Mouse (Mus musculus) myocyte (in vitro differentiated cells): ENCODE results near the gene Morn3. TPM values are rescaled to one million over a fixed set of nuclear protein-coding genes. Genes with fewer than 3 reads are reported as not detected.

Experiments
- H3K27me3 ChIP-seq: one replicate; pipeline ENCODE4 v1.6.1; 2011; ENCODE audit not compliant: control insufficient read depth, insufficient read depth, insufficient read length
- H3K36me3 ChIP-seq: one replicate; pipeline ENCODE4 v1.6.1; 2011; ENCODE audit not compliant: control insufficient read depth, insufficient read depth
- H3K4me2 ChIP-seq: one replicate; pipeline ENCODE4 v1.6.1; 2011; ENCODE audit warnings: low read depth, control low read depth
- H3K4me3 ChIP-seq: one replicate; pipeline ENCODE4 v1.5.1; 2011; ENCODE audit warnings: mild to moderate bottlenecking, control low read depth, moderate library complexity
- H3K79me2 ChIP-seq: one replicate; pipeline ENCODE4 v1.6.1; 2011; ENCODE audit not compliant: control insufficient read depth, insufficient read depth
- H3ac ChIP-seq: one replicate; pipeline ENCODE4 v1.6.1; 2011; ENCODE audit not compliant: control insufficient read depth, insufficient read length
- CEBPB ChIP-seq: IDR thresholded peaks from 2 replicates; pipeline ENCODE4 v1.6.1; 2011; ENCODE audit warnings: mild to moderate bottlenecking, moderate library complexity; ENCODE audit not compliant: poor library complexity, insufficient read depth, severe bottlenecking
- E2F4 ChIP-seq: IDR thresholded peaks from one replicate; pipeline ENCODE4 v1.6.1; 2011; ENCODE audit warnings: mild to moderate bottlenecking, control low read depth, moderate library complexity; ENCODE audit not compliant: insufficient read depth
- MAX ChIP-seq: IDR thresholded peaks from one replicate; pipeline ENCODE4 v1.6.1; 2011; ENCODE audit warnings: low read depth, mild to moderate bottlenecking, control low read depth
- MYOD1 ChIP-seq, 3 experiments: IDR thresholded peaks; one replicate each; pipeline ENCODE4 v1.6.1; 2011; ENCODE audit warnings: control low read depth in 2 of 3, low read depth in 2 of 3, mild to moderate bottlenecking in 2 of 3, moderate library complexity in 1 of 3; ENCODE audit not compliant: insufficient read length in 2 of 3, control insufficient read depth in 1 of 3
- MYOG ChIP-seq, 3 experiments: IDR thresholded peaks; one replicate each; pipeline ENCODE4 v1.6.1; 2011; ENCODE audit warnings: control low read depth in 2 of 3, low read depth in 2 of 3, mild to moderate bottlenecking in 2 of 3; ENCODE audit not compliant: insufficient read length in 2 of 3, control insufficient read depth in 1 of 3, insufficient read depth in 1 of 3
- POLR2A ChIP-seq: IDR thresholded peaks from one replicate; pipeline ENCODE4 v1.6.1; 2011; ENCODE audit warnings: low read depth, mild to moderate bottlenecking, control low read depth, moderate library complexity; ENCODE audit not compliant: insufficient read length
- POLR2AphosphoS2 ChIP-seq: IDR thresholded peaks from one replicate; pipeline ENCODE4 v1.6.1; 2011; ENCODE audit warnings: low read depth, control low read depth; ENCODE audit not compliant: insufficient read length
- REST ChIP-seq: IDR thresholded peaks from one replicate; pipeline ENCODE4 v1.6.1; 2011; ENCODE audit warnings: mild to moderate bottlenecking, control low read depth, moderate library complexity; ENCODE audit not compliant: insufficient read depth, insufficient read length
- SRF ChIP-seq: IDR thresholded peaks from one replicate; pipeline ENCODE4 v1.6.1; 2011; ENCODE audit warnings: low read depth; ENCODE audit not compliant: control insufficient read depth, insufficient read length
- TCF12 ChIP-seq: IDR thresholded peaks from one replicate; pipeline ENCODE4 v1.6.1; 2011; ENCODE audit warnings: mild to moderate bottlenecking, control low read depth; ENCODE audit not compliant: poor library complexity, insufficient read depth, severe bottlenecking
- TCF3 ChIP-seq: IDR thresholded peaks from one replicate; pipeline ENCODE4 v1.6.1; 2011; ENCODE audit warnings: low read depth, control low read depth; ENCODE audit not compliant: insufficient read length
- USF1 ChIP-seq: IDR thresholded peaks from one replicate; pipeline ENCODE4 v1.6.1; 2011; ENCODE audit warnings: low read depth, mild to moderate bottlenecking, control low read depth, moderate library complexity
- polyA plus RNA-seq: library from polyadenylated mRNA; unstranded; fragments of >200 nt; fragmentation: generic; extraction: Trizol; gene quantifications from one replicate; pipeline ENCODE4 v1.2.1, GENCODE M21; 2012; ENCODE audit warnings: missing spikeins

Morn3 gene
- polyA plus RNA-seq, 1 experiment, result not detected

- Histone ChIP-seq H3K4me2 (no peak overlapping the region), H3K27me3 (no peaks in the 10 kb centered on the region), H3K79me2 (no peaks in the 10 kb centered on the region), H3K36me3 (no peaks in the 10 kb centered on the region), H3K4me3 (no peak overlapping the region), H3ac (no peak overlapping the region)
- TF ChIP-seq MYOD1 (IDR thresholded peaks at IDR 0.05; ENCODE audit: control insufficient read depth in 1 of 3, insufficient read length in 2 of 3, low read depth in 2 of 3), result no peak
- TF ChIP-seq USF1, result no peak
- no peak for TF ChIP-seq MYOG (IDR thresholded peaks at IDR 0.05; ENCODE audit: control insufficient read depth in 1 of 3, insufficient read depth in 1 of 3, insufficient read length in 2 of 3, low read depth in 2 of 3)
- no peak for TF ChIP-seq SRF
- no peak for TF ChIP-seq E2F4
Measured at GRCm38 (mm10) chr5:123000901-123001300, 45.9 kb downstream of the Morn3 start.

DNA sequence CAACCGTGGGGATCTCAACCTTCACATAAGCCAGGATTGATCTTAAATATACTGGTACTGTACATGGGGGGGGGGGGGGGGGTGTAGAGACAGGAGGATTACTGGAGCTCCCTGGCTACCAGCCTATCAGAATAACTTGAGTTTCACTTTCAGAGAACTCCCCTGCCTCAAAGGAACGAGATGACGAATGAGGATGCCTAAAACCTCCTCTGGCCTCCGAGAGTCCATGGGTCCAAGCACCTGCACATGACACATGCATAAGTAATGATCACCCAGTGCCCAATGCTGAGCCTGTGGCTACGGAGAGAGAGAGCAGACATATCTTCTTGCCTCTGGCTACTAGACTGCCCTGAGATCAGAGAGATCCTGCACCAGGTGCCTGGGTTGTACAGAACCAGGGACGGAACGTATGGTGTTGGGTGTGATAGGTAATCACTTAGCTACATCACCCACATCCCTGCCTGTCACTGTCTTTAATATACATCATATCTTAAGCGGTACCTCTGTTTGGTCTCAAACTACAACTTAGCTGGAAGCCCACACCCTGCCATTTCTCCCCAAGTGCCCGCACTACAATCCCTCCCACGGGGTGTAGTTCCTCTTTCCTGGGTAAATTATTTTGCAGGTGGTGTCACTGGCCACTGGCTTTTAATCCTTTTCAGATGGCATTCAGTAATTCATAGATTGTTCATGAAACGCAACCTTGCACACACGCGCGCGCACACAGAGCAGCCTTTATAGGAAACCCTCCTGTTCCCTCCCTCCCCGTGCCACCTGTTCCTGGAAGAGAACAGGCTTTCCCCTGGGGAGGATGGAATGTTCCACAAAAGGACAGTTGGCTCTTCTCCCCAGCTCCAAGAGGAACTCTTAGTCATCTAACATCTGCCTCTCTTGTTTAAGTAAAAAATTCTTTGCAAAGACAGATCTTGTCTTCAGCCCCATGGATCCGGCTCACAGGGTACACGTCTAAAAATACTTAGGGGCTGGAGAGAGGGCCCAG is 49.3 kb downstream of the Morn3 start:
- TF ChIP-seq MYOD1 (IDR thresholded peaks at IDR 0.05; ENCODE audit: control insufficient read depth in 1 of 3, insufficient read length in 2 of 3, low read depth in 2 of 3) (peak in 2 of 3 experiments; percentile 84 to 90), MYOG (IDR thresholded peaks at IDR 0.05; ENCODE audit: control insufficient read depth in 1 of 3, insufficient read depth in 1 of 3, insufficient read length in 2 of 3, low read depth in 2 of 3) (peak; percentile 43 to 84 (median 52)), TCF3 (no peak), TCF12 (peak; percentile 69), REST (no peak)
- no peaks in the 10 kb centered on the region for H3K79me2 ChIP-seq
- H3K27me3 ChIP-seq, result no peaks in the 10 kb centered on the region
- no peaks in the 10 kb centered on the region for H3K36me3 ChIP-seq
- H3K4me3 ChIP-seq, result no peak overlapping the region
- H3ac ChIP-seq, result no peak overlapping the region
- peak overlapping the region; percentile 18 for H3K4me2 ChIP-seq

GRCm38 (mm10) chr5:122994910-122995309 is 51.9 kb downstream of the Morn3 start:
- H3K79me2 ChIP-seq, result no peaks in the 10 kb centered on the region
- no peak overlapping the region for H3ac ChIP-seq
- TF ChIP-seq POLR2AphosphoS2 (no peak), SRF (no peak), TCF12 (no peak), CEBPB (no peak), MYOD1 (IDR thresholded peaks at IDR 0.05; ENCODE audit: control insufficient read depth in 1 of 3, insufficient read length in 2 of 3, low read depth in 2 of 3) (peak in 1 of 3 experiments; percentile 9), MAX (no peak), USF1 (no peak), POLR2A (no peak), REST (no peak), MYOG (IDR thresholded peaks at IDR 0.05; ENCODE audit: control insufficient read depth in 1 of 3, insufficient read depth in 1 of 3, insufficient read length in 2 of 3, low read depth in 2 of 3) (peak in 1 of 3 experiments; percentile 14), E2F4 (no peak), TCF3 (no peak)
- H3K36me3 ChIP-seq, result no peaks in the 10 kb centered on the region
- H3K4me3 ChIP-seq, result no peak overlapping the region
- H3K4me2 ChIP-seq, result peak overlapping the region; percentile 94
- H3K27me3 ChIP-seq, result no peaks in the 10 kb centered on the region

DNA sequence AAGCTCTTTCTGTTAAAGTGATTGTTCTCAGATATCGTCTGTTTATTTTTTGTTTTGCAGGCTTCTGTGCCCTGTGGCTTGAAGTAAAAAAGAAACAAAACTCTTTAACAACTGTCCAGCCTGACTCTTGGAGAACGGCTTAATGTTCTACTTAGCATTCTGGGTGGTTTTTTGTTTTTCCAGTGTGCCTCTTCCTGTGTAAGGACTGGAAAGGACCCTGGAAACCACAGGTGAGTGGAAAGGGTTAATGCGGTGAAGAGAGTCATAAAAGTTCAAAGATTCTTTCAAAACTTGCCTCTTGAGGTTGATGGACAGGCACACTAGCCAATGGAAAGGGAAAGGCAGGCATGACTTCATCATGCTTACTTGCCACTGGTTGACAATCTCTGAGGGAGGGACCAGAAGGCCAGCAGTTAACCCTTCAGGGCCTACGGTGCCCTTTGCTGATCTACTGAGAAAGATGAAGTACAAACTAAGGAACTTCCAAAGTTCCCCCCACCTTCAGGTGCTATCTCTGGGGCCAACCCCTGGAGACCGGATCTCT is 52.4 kb downstream of the Morn3 start:
- no peak for TF ChIP-seq TCF3
- peak; percentile 64 for TF ChIP-seq E2F4
- TF ChIP-seq SRF, result no peak
- no peak for TF ChIP-seq CEBPB
- Histone ChIP-seq H3K27me3 (no peaks in the 10 kb centered on the region), H3K79me2 (no peaks in the 10 kb centered on the region), H3ac (no peak overlapping the region), H3K4me2 (peak overlapping the region; percentile 94), H3K36me3 (no peaks in the 10 kb centered on the region), H3K4me3 (no peak overlapping the region)

DNA sequence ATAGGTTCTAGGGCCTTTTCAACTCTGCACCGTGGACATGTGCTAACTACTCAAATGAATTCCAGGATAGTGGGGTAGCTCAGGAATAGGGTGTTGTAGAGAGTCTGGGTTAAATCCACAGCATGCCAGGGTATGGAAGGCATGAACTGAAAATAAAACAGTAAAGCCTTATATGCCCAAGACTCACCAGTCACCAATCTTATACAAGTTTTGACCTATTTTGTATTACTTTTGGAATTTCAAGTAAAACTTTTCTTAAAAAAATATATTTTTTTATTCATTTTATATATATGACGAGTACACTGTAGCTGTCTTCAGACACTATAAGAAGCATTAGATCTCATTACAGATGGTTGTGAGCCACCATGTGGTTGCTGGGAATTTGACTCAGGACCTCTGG is 53.0 kb downstream of the Morn3 start:
- TF ChIP-seq MAX, result no peak
- TF ChIP-seq MYOD1 (IDR thresholded peaks at IDR 0.05; ENCODE audit: control insufficient read depth in 1 of 3, insufficient read length in 2 of 3, low read depth in 2 of 3), result no peak
- no peak for TF ChIP-seq MYOG (IDR thresholded peaks at IDR 0.05; ENCODE audit: control insufficient read depth in 1 of 3, insufficient read depth in 1 of 3, insufficient read length in 2 of 3, low read depth in 2 of 3)
- TF ChIP-seq TCF3, result no peak
- no peak for TF ChIP-seq POLR2A
- TF ChIP-seq CEBPB, result no peak
- TF ChIP-seq SRF, result no peak
- TF ChIP-seq REST, result no peak
- TF ChIP-seq E2F4, result no peak
- no peak for TF ChIP-seq USF1
- TF ChIP-seq TCF12, result no peak
- TF ChIP-seq POLR2AphosphoS2, result no peak
- Histone ChIP-seq H3K79me2 (no peaks in the 10 kb centered on the region), H3K36me3 (no peaks in the 10 kb centered on the region), H3K4me2 (peak overlapping the region; percentile 94), H3K27me3 (no peaks in the 10 kb centered on the region), H3K4me3 (no peak overlapping the region), H3ac (no peak overlapping the region)
